Mouse (Mus musculus): ENCODE data around the gene Slc25a19. TPM values are rescaled to one million over a fixed set of nuclear protein-coding genes. Genes with fewer than 3 reads are reported as not detected.
A peak's percentile ranks its signal among the peaks of the same experiment; 100 is the strongest.

Slc25a19 gene
- polyA plus RNA-seq, 1 experiment: 144 TPM

DNA sequence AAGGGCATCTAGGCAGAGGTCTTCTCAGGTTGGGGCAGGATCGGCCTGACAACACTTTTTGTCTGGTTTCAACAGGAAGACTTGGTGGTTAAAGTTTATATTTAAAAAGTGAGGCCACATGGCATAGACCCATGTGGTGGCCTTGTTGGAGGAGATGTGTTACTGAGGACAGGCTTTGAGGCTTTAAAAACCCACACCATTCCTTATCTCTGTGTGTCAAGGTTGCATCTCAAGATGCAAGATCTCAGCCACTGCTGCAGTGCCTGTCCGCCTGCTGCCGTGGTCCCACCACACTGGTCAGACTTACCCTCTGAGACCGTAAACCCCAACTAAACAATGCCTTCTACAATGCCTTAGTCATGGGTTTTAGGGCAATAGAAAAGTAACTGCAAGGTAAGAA, 29.8 kb downstream of the Slc25a19 start:
- no peaks in the 10 kb centered on the region for H3K36me3 ChIP-seq (ENCODE audit: control insufficient read depth, insufficient read depth, low read length)
- H3K27me3 ChIP-seq (replicated peaks; ENCODE audit: control insufficient read depth, insufficient read depth, low read length): no peaks in the 10 kb centered on the region
- WGBS: 94% methylated on average over 4 of the region's 4 CpGs
- no peak overlapping the region for H3K4me3 ChIP-seq (ENCODE audit: insufficient read depth, low read depth, low read length)
- no peak overlapping the region for H3K27ac ChIP-seq (ENCODE audit: insufficient read depth, low read depth, low read length)
- H3K4me1 ChIP-seq (ENCODE audit: control insufficient read depth, insufficient read depth, low read length): peaks cover 6% of the 10 kb centered on the region; the same call in 1 of the 2 replicates
- DNase-seq: no peak
- TF ChIP-seq POLR2A (IDR thresholded peaks at IDR 0.05; ENCODE audit: low read depth, low read length) (no peak), CTCF (conservative IDR thresholded peaks at IDR 0.05; ENCODE audit: insufficient read depth, insufficient read length, low read depth, low read length) (no peak)

GRCm38 (mm10) chr11:115595209-115595608, 32.9 kb downstream of the Slc25a19 start:
- TF ChIP-seq POLR2A (IDR thresholded peaks at IDR 0.05; ENCODE audit: low read depth, low read length): no peak
- no peak overlapping the region for H3K4me3 ChIP-seq (ENCODE audit: insufficient read depth, low read depth, low read length)
- H3K4me1 ChIP-seq (ENCODE audit: control insufficient read depth, insufficient read depth, low read length): no peaks in the 10 kb centered on the region
- H3K36me3 ChIP-seq (ENCODE audit: control insufficient read depth, insufficient read depth, low read length): no peaks in the 10 kb centered on the region
- no peak overlapping the region for H3K27ac ChIP-seq (ENCODE audit: insufficient read depth, low read depth, low read length)
- DNase-seq: no peak
- WGBS: over 99% methylated on average over 3 of the region's 3 CpGs
- no peaks in the 10 kb centered on the region for H3K27me3 ChIP-seq (replicated peaks; ENCODE audit: control insufficient read depth, insufficient read depth, low read length)

DNA sequence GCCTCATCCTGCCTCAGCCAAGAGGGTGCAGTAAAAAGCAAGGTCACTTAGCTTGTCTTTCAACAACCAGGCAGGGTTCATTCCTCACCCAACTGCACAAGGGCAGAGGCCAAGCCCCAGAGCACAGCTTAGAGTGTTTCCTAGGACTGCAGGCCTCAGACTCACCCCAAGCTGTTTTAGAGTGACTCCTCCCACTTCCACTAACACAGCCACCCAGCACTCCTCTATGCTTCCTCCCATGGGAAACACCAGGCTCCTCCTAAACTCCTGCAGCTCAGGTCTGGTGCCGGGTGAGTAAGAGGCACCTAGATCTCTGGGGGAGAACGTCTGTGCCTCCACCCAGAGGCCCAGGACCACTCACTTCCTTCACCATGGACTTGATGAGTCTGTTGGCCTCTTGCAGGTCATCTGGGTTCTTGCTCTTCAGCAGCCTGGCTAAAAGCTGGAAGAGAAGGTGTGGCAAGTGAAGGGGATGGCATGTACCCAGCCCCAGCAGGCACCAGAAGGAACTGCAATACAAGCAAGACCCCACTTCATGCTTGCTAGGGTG, 37.5 kb downstream of the Slc25a19 start:
- 62% methylated on average over 2 of the region's 2 CpGs for WGBS
- no peak for TF ChIP-seq CTCF (conservative IDR thresholded peaks at IDR 0.05; ENCODE audit: insufficient read depth, insufficient read length, low read depth, low read length)
- TF ChIP-seq POLR2A (IDR thresholded peaks at IDR 0.05; ENCODE audit: low read depth, low read length): no peak
- Histone ChIP-seq H3K4me3 (ENCODE audit: insufficient read depth, low read depth, low read length) (no peak overlapping the region), H3K4me1 (ENCODE audit: control insufficient read depth, insufficient read depth, low read length) (no peaks in the 10 kb centered on the region; the same call in 1 of the 2 replicates), H3K27ac (ENCODE audit: insufficient read depth, low read depth, low read length) (no peak overlapping the region), H3K36me3 (ENCODE audit: control insufficient read depth, insufficient read depth, low read length) (no peaks in the 10 kb centered on the region), H3K27me3 (replicated peaks; ENCODE audit: control insufficient read depth, insufficient read depth, low read length) (no peaks in the 10 kb centered on the region)
- no peak for DNase-seq

DNA sequence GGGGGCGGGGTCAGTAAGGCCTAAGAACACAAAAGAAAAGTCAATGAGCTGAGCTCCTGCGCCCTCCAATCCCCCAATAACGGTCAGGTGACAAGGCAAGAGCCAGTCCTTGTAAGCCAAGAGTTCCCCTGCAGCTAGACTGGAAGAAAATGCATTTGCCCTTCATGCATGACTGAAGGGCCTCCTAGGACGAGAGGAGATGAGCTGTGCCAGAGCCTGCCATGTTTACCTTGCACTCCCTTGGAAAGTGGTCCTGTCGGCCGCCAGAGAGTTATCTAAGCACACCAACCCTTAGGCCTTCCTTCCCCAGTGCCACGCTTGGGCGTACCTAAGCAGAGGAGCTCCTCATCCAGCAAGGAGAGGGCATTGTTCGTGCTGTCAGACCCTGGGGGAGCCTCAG, 40.1 kb downstream of the Slc25a19 start:
- H3K36me3 ChIP-seq (ENCODE audit: control insufficient read depth, insufficient read depth, low read length): no peaks in the 10 kb centered on the region
- H3K4me1 ChIP-seq (ENCODE audit: control insufficient read depth, insufficient read depth, low read length): no peaks in the 10 kb centered on the region; the same call in 1 of the 2 replicates
- no peak overlapping the region for H3K4me3 ChIP-seq (ENCODE audit: insufficient read depth, low read depth, low read length)
- peak overlapping the region; percentile 22; the same call in 1 of the 2 replicates for H3K27ac ChIP-seq (ENCODE audit: insufficient read depth, low read depth, low read length)
- 58% methylated on average over 9 of the region's 9 CpGs for WGBS
- no peaks in the 10 kb centered on the region for H3K27me3 ChIP-seq (replicated peaks; ENCODE audit: control insufficient read depth, insufficient read depth, low read length)
- TF ChIP-seq CTCF (conservative IDR thresholded peaks at IDR 0.05; ENCODE audit: insufficient read depth, insufficient read length, low read depth, low read length): no peak
- no peak for TF ChIP-seq POLR2A (IDR thresholded peaks at IDR 0.05; ENCODE audit: low read depth, low read length)
- DNase-seq: peak; percentile 29

- Histone ChIP-seq H3K27me3 (replicated peaks; ENCODE audit: control insufficient read depth, insufficient read depth, low read length) (no peaks in the 10 kb centered on the region), H3K27ac (ENCODE audit: insufficient read depth, low read depth, low read length) (no peak overlapping the region), H3K4me3 (ENCODE audit: insufficient read depth, low read depth, low read length) (no peak overlapping the region), H3K36me3 (ENCODE audit: control insufficient read depth, insufficient read depth, low read length) (no peaks in the 10 kb centered on the region), H3K4me1 (ENCODE audit: control insufficient read depth, insufficient read depth, low read length) (no peaks in the 10 kb centered on the region; the same call in 1 of the 2 replicates)
- no peak for DNase-seq
- no peak for TF ChIP-seq POLR2A (IDR thresholded peaks at IDR 0.05; ENCODE audit: low read depth, low read length)
- TF ChIP-seq CTCF (conservative IDR thresholded peaks at IDR 0.05; ENCODE audit: insufficient read depth, insufficient read length, low read depth, low read length): no peak
- 89% methylated on average over 9 of the region's 9 CpGs for WGBS
Observed at GRCm38 (mm10) chr11:115586403-115586802, 41.7 kb downstream of the Slc25a19 start.

DNA sequence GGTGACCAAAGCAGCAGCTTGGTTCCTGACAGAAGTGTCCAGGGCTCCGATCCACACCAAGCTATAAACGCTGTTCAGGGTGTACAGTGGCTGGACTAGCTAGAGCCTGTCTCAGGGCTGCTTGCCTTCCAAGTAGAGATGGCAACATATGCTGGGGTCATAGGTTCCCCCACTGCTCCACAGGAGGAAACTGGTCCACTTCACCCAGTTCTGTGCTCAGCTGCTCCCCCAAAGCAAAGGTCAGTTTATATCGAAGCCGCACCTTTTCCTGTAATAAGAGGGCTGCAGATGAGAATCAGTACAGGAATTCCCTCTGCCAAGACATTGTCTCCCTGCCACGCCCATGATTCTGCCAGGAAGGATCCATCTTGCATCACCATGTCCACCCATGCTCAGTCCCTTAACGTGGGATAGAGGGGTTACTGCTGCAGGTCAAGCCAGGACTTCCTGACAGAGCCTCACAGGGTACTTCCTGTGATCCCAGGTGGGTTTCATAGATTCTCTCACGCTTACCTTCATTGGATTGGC, 42.5 kb downstream of the Slc25a19 start:
- 71% methylated on average over 7 of the region's 7 CpGs for WGBS

GRCm38 (mm10) chr11:115584376-115585073, 43.6 kb downstream of the Slc25a19 start:
- no peak for DNase-seq
- Histone ChIP-seq H3K4me3 (ENCODE audit: insufficient read depth, low read depth, low read length) (no peak overlapping the region), H3K27me3 (replicated peaks; ENCODE audit: control insufficient read depth, insufficient read depth, low read length) (no peaks in the 10 kb centered on the region), H3K27ac (ENCODE audit: insufficient read depth, low read depth, low read length) (no peak overlapping the region), H3K36me3 (ENCODE audit: control insufficient read depth, insufficient read depth, low read length) (no peaks in the 10 kb centered on the region; the same call in 1 of the 2 replicates), H3K4me1 (ENCODE audit: control insufficient read depth, insufficient read depth, low read length) (no peaks in the 10 kb centered on the region; the same call in 1 of the 2 replicates)
- no peak for TF ChIP-seq CTCF (conservative IDR thresholded peaks at IDR 0.05; ENCODE audit: insufficient read depth, insufficient read length, low read depth, low read length)
- no peak for TF ChIP-seq POLR2A (IDR thresholded peaks at IDR 0.05; ENCODE audit: low read depth, low read length)
- 73% methylated on average over 10 of the region's 10 CpGs for WGBS

More for the DNA sequence above, 42.5 kb downstream of the Slc25a19 start:
- TF ChIP-seq CTCF (conservative IDR thresholded peaks at IDR 0.05; ENCODE audit: insufficient read depth, insufficient read length, low read depth, low read length) (no peak), POLR2A (IDR thresholded peaks at IDR 0.05; ENCODE audit: low read depth, low read length) (no peak)
- Histone ChIP-seq H3K36me3 (ENCODE audit: control insufficient read depth, insufficient read depth, low read length) (no peaks in the 10 kb centered on the region; the same call in 1 of the 2 replicates), H3K27ac (ENCODE audit: insufficient read depth, low read depth, low read length) (no peak overlapping the region), H3K27me3 (replicated peaks; ENCODE audit: control insufficient read depth, insufficient read depth, low read length) (no peaks in the 10 kb centered on the region), H3K4me1 (ENCODE audit: control insufficient read depth, insufficient read depth, low read length) (no peaks in the 10 kb centered on the region; the same call in 1 of the 2 replicates), H3K4me3 (ENCODE audit: insufficient read depth, low read depth, low read length) (no peak overlapping the region)
- no peak for DNase-seq

Measured in kidney, adult 2 months (tissue).